Mouse (Mus musculus) yolk sac, embryonic 10.5 days (tissue): Measurements from ENCODE around the gene Rims1.
A peak's percentile ranks its signal among the peaks of the same experiment; 100 is the strongest.

Experiments used
- DNase-seq: peaks from one replicate; pipeline ENCODE4 v3.0.0-alpha.2; 2017; ENCODE audit warnings: low spot score

Rims1 gene

DNA sequence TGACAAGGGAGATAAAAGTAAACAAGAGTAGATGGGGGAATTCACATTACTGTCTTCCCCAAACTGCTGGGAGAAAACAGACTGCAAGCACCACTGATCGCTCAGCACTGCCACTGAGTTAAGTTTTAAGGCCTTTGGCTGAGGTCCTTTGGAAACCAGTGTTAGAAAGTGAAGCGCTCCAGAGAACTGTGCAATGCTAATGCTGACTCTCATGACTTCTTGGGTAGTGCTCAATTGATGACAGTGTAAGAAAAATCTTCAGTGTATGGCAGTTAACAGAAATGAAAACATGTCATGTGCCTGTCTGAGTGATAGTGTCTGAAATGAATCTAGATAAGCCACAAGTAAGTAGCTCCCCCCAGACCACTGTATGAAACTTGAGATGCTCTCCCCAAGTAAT lies 111.3 kb downstream of the Rims1 start:
- DNase-seq: no peak

DNA sequence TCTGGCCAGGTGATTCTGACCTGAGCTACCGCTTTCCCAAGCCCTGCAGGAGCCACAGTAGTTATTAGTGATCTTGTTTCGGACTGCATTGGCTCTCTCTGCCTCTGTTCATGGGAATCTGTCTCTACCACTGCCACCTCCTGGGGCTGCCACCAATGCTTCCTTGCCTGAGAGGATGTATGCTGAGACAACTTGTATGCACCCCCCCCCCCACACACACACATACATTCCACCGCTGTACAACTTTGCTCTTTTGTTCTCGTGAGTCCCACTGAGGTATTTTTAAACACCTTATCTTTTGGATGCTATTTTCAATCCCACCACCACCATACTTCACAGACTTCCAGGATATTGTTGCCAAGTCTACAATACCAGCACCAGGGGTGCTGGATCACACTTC lies 122.3 kb downstream of the Rims1 start:
- no peak for DNase-seq

DNA sequence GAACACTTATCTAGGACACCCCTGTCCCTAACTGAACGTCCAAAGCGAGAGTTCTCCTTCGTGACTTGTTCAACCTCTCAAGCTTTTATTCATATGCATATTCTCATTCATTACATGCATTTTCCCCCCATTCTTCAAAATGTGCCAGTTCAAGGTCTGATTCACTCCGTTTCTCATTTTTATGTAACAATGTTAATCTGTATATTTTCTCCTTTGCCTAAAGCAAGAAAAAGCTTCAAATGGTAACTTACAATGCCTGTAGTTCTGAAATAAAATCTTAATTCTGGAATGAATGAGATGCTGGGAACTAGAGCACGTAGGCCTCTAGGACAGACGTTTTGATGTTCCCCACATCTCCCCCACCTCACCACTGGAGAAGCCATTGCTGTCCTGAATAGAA lies 141.6 kb downstream of the Rims1 start:
- DNase-seq: no peak

DNA sequence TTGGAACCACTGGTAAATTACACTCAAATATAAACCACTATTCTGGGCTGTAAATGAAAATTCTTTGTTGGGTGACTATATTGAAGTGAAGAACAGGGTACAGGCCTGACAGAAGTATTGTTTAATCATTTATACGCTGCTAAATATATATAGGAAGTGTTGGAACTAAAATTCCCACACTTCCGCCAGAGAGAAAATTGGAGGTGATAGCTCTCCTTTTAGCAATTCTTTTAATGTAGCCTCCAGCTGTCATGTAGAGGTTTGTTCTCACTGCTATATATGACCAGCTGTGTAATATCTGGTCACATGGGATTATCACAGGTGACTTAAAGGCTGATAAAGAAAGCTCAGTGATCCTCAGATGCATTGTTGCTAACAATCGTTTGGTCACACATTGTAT lies 144.0 kb downstream of the Rims1 start:
- DNase-seq: no peak

DNA sequence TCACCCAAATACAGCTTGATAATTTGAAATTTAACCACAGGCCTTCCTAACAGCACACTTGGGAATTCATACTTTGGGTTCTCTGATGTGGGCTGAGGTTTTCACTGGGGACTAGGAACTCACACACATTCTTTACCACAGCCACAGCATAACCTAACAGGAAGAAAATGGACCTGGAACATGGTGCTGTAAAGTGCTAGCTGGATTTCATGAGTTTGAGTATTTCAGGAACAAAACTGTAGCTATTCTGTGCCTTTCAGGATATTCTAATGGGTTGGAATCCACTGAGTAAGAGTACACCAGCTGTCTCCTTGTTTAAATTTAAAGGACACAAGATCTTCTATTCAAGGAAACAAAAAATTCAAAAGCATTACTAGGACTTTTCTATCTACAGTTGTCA lies 149.8 kb downstream of the Rims1 start:
- no peak for DNase-seq

DNA sequence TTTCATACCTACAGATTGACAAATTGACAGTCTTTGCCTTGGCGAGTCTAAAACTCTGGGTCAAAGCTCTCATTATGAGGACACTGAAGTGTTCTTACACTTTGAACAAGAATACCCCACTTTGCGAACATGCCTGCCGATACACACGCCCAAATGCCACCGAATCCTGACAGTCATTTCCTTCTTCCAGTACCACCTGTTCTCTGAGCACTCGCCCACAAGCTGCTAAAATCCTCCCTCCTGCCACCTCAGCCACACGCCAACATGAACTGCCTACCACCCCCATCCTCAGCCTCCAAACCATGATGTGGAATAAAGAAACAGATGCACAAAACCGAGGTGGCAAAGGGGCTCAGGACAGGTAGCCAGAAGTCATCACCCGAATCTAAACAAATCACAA lies 150.9 kb downstream of the Rims1 start:
- no peak for DNase-seq

DNA sequence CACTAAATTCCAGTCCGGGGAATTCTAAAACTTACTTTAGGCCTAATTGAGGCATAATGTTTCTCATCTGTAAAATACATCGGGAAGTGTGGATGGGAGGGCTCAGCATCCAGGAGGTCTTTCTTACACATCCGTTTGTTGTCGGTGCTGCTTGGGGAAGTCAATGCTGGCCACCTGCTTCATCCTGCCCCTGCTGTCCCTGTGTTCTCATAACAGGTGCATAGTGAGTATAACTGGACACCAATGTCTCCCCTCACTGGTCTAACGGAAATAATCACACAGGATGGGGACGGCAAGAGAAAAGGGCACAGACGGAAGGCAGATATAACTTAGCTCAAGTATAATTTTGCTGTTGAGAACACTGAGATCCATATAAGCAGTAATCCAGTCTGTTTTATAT lies 155.2 kb downstream of the Rims1 start:
- no peak for DNase-seq

DNA sequence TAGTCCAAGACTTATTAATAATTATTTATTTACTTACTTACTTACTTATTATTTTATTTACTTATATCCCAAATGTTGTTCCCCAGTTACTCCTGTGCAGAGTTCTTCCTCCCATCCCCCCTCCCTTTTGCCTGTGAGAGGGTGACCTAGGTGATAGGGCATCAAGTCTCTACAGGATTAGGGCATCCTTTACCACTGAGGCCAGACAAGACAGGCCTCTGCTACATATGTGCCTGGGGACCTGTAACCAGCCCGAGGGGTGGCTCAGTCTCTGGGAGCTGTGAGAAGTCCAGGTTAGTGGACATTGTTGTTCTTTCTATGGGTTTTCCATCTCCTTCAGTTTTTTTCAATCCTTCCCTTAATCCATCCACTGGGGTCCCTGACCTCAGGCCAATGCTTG lies 156.4 kb downstream of the Rims1 start:
- DNase-seq: no peak

DNA sequence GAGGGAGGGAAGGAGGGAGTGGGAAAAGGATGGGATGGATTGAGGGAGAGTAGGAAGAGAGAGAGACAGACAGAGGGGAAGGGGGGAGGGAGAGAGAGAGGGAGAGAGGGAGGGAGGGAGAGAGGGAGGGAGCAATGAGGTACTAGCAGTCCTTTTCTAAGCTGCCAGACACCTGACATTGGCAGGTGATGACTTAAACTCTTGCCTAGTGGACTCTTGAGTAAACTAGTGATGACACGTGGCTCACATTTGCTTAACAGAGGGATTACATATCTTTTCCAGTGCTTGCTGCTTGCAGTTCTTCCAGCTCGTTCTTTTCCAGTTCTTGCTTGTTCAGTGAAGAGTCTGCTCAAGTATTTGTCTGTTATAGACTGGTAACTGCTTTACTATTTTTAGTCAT lies 160.5 kb downstream of the Rims1 start:
- DNase-seq: no peak

DNA sequence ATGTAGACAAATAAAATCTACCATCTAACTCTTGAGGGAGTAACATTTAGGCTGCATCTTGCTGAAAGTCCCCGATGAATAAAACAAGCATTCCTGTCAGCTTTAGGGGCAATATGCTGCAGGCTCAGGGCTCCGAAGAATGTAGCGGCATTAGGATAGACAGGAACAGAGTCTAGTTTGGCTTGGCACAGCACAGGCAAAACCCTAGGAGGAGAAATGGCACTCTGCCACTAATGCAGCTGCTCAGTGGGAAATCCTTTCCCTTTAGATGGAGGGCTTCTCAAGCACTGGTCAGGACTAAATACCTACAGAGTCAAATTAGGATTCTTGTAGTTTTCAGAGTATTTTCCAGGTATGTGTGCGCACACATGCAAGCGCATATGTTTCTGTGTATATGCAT lies 165.2 kb downstream of the Rims1 start:
- DNase-seq: no peak

DNA sequence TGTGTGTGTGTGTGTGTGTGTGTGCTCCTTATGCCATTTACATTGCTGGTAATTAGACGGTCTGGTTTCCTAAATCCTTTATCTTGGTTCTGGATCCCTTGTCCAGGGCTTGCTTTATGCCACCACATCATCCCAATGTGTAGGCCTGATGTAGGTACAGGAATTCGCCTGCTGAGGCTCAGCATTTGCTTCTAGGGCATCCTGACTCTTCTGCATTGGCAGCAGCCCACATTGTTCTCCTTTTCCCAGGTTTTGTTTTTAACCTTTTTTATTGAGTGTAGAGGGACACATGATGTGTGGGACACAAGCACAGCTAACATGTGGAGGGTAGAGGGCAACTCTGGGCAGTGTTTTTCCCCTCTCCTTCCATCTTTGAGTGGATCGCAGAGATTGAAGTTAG lies 166.1 kb downstream of the Rims1 start:
- no peak for DNase-seq

DNA sequence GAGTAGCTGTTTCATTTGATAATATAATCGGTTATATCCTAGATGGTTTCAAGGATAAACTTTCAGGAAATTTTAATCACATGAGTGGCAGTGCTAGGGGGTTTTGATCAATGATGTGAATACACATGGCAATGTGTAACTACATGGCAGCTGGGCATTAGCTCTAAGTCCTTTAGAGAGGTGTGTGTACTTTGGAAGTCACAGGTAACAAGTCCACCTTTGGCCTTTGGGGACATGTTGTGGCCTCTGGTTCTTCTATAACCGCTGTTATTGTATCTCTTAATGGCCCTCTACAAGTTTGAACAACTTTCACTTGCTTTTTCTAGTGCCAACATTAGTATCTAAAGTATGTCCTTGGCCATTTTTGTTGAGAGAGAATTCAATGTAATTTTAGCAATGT lies 171.9 kb downstream of the Rims1 start:
- no peak for DNase-seq

DNA sequence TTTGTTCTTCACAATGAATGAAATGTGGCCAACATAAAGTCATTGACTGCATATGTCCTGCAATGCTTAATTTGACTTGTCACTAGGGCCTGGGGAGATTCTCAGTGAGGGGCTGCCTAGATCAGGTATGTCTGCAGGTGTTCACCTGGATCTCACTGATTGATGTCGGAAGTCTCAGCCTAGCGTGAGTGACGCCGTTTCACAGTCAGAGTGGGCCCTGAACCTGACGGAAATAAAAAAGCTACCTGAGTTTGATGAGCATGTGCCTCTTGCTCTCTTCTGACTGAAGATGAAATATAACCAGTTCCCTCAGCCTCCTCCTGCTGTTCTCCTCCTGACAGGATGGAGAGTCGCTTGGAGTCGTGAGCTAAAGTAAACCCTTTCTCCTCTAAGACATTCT lies 173.2 kb downstream of the Rims1 start:
- DNase-seq: no peak

DNA sequence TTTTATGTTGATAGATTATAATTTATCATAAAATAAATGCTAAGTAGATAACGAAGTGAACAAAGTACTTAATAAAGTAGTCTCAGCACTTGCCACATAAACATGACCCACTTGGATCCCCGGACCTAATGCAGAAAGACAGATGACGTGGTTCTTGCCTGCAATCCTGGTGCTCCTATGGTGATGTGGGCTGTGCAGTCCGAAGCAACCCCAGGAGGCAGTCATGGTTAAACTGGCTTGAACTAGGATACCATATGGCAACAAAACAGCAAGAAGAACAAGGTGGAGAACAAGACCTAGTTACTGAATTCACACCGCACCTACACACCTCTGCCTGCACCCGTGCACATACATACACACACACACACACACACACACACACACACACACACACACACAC lies 173.8 kb downstream of the Rims1 start:
- DNase-seq: no peak

DNA sequence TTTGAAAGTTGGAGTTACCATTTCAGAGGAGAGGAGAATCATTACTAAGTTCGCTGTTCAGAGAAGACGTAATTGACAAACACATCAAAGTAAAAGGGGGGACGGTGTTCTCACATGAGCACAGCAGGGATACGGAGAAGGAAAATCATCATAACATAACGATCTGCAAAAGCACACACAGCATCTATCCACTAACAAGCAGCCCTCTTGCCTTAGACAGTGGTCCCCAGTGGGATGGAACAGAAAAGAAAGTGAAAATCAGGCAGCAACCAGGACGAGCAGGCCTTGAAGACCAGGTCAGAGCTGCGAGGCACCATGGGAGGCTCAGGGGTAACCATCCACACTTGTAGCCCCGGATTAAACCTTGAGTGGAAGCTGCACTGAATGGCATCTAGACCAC lies 176.8 kb downstream of the Rims1 start:
- DNase-seq: no peak

DNA sequence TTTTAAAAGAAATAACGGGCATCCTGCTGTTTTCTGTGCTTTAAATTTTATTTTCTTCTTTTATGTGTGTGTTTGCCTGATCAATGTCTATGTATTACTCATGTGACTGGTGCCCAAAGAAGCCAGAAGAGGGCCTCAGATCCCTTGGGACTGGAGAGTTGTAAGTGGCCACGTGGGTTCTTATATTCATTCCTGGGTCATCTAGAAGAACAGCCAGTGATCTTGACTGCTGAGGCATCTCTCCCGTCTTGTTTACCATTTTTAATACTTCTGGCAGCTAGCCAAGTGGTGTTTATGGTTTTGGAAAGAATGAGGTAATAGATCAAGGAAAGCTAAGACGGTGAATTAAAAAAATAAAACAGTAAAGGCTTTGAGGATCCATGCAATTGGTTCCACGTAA lies 178.8 kb downstream of the Rims1 start:
- no peak for DNase-seq

DNA sequence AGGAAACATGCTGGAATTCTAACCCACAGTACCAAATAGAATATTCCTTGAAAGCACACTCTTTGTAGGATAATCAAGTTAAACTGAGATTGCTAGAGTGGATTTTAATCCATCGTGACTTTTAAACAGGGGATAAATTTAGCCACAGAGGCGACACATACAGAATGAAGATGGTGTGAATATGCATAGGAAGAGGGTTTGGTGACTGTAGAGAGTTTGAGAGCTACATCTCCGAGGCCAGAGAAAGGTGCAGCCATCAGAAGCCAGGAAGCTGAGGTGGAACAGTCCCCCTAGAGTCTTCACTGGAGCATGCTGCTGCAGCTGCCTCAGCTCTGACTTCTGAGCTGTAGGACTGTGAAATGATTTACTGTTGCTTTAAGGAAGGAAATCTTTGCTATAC lies 179.5 kb downstream of the Rims1 start:
- no peak for DNase-seq

DNA sequence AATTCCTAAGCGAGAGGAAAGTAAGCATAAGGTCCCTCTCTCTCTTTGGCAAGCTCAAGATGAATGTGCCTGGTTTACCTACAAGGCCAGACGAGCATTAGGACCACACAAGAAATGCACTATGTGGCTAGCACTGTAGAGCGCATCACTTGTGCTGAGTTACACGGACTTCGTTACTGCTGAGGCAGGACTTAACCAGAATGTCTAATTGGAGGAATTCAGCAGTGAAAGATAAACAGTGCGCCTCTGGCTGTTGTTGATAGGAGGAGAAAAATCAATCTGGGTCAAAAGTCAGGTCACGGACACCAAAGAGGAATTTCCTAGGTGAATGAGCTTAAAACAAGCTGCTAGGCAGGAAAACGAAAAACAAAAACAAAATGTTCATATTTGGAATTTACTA lies 185.0 kb downstream of the Rims1 start:
- no peak for DNase-seq

DNA sequence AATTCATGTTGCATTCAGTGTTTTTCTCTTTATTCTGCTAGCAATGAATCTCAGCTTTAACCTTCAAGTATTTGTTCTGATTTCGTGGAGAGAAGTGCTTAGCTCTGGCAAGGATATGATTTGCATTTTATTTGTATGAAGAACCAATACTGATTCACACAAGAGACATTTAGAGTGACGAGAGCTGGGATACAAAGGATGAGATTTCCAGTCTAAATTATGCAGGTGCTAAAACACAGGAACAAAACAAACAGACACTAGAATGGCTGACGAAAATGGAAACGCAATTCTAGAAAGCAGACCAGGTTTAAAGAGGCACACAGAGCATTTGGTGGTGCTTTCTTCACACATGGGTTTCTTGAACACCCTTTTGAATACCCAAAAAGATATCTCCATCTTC lies 190.2 kb downstream of the Rims1 start:
- DNase-seq: no peak

DNA sequence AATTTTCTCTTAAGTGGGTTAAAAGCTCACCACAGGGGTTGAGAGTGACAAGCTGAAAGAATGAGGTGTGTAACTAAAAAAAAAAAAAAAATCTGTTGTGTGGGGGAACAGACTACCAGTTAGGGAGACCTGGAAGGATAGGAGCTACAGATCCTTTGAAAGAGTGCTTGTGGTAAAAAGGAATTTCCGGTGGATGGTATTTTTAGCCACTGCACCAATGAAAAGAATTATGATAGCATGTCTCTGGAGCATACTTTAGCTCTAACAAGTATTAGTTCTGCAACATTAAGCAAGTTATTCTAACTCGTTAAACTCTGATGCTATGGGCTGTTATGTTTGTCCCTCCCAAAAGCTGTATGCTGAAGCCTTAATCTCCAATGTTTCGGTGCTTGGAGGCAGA lies 192.2 kb downstream of the Rims1 start:
- no peak for DNase-seq

DNA sequence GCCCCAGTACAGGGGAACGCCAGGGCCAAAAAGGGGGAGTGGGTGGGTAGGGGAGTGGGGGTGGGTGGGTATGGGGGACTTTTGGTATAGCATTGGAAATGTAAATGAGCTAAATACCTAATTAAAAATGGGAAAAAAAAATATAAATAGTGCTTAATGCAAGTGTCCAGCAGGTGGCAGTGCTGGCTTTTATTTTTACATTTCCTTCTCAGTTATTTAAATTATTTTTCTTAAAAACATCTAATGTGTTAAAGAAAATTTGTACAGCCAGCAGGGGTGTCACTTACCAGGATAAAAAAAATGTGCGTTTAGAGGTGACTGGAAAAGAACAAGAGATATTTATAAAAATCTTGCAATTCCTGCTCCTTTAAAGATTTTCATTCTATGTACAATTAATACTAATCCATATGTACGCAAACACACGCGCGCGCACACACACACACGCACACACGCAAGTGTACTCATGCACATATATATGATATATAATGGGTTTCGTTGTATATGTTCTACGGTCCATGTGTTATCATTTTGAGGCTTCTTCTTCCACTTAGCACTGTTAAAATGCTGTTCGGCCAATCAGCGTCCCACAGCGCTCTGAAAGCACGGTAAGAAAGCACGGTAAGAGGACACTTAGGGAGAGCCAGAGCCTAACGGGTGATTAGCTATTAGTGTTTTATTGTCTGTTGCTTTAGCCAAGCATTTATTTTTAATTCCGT lies 201.3 kb downstream of the Rims1 start:
- no peak for DNase-seq

DNA sequence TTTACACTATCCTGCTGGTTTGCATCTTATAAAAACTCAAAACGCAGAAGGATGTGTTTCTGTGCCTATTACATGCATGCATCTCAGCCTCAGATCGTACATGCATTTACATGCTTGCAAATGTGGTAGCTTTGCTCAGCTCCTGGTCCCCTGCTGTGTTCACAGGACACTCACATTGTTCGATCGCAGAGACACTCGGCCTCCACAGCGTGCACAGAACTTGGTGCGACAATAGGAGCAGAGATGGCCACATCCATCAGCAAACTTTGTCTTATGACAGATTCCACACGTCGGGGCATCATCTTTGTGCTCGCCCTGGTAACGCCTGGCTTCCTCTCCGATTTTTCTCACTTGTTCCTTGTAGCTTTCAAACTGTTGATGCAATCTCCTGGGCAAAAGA lies 209.6 kb downstream of the Rims1 start:
- DNase-seq: no peak

DNA sequence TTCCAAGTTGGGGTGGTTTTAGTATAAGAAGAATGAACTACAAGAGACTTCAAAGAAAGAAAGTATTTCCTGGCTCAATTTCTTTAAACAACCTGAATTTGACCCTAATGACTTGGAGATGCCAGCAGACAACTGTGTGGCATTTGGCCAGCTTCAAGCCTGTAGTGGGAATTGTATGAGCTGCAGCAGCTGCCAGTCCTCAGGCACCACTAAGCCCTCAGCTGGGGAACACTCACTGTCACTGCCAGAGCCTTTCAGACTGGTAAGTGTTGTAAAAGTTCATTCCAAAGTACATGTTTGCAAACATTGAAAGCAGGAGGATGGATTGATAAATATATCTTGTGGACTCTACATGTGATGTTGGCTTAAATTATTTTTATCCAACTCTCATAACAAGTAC lies 211.0 kb downstream of the Rims1 start:
- DNase-seq: no peak

DNA sequence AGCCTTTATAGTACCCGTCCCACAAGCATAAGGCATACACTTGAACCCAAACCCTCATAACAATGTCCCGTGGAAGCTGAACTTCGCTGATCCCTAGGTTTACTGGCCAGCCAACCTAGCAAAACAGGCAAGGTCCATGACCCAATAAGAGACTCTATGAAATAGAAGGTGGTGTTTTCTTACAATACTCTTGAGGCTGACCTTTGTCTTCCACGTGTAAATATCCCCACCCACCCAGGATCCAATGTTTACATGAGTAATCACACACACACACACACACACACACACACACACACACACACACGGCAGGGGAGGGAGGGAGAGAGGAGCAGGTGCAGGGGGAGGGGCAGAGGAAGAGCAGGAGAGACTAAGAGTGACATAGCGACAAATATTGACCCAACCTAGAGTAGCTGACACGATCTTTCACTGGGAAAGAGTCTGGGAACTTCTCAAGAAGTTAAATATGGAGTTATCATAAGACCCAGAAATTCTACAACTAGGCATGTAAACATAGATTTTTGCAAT lies 217.9 kb downstream of the Rims1 start:
- DNase-seq: peak; percentile 18

DNA sequence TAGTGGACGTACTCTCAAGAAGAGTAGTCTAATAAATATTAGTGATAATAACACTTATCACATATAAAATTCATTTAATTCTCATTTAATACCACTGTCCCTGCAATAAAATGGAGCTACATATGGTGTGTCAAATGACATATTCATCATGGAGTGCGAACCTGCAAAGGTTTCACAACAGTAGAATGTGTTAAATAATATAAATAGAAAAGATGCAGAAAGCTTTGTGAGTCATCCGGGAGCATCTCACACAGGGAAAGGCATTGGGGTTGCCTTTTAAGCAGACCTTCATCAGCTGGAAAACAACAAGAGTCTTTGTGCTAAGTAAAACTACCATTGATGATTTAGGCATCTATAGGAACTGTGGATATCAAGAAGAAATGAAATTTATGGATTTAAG lies 220.2 kb downstream of the Rims1 start:
- DNase-seq: no peak
